Mouse (Mus musculus): ENCODE results near the gene Pde4b. TPM values are rescaled to one million over a fixed set of nuclear protein-coding genes. Genes with fewer than 3 reads are reported as not detected.

Pde4b gene
- polyA plus RNA-seq, 1 experiment, result 6.7 TPM

DNA sequence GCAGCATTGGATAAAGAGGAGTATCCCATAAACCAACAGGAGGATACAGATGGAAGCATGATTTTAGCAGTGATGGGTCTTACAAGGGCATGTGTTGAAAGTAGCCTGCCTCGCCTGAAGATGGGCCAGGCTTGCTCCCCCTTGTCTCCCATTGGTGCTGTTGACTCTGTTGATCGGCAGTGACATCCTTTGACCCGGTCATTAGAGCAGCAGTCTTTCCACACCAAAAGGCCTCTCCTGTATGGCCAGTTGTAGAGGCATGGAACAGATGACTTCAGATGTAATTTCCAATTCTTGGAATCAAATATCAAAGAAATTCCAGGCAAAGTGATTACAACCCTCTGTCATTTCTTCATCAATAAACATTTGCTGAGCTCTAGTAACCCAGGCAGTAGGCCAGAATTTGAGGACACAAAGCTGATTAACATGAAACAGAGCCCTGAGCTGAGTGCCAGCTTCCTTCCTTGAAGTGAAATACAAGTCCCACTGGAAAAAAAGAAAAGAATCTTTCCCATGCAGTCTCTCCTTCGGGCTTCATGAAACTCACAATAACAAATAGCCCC, 550.1 kb downstream of the Pde4b start:
- no peak overlapping the region for H3K4me3 ChIP-seq

DNA sequence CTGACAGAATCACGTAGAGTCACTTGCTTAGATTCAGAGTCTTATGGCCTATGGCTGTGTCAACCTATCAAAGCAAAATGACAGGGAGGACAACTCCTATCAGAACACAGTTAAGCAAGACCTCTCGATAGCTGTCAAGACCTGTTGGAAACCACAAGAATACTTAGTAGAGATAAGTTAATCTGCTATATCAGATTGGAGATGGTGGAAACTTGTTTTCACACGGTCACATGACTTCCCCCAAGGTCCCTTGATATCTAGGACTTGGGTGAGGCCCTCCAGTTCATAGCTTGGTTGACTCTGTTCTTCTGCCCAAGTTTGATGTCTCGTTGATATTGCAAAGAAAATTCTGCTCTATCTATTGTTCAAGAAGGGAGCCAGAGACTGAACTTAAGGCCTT, 553.6 kb downstream of the Pde4b start:
- TF ChIP-seq POLR2A (IDR thresholded peaks at IDR 0.05; ENCODE audit: insufficient read length, low read depth) (no peak), USF1 (IDR thresholded peaks at IDR 0.05; ENCODE audit: low read depth) (no peak), REST (IDR thresholded peaks at IDR 0.05; ENCODE audit: insufficient read depth, insufficient read length) (no peak), TCF12 (IDR thresholded peaks at IDR 0.05; ENCODE audit: insufficient read depth, poor library complexity, severe bottlenecking) (no peak), E2F4 (IDR thresholded peaks at IDR 0.05; ENCODE audit: insufficient read depth) (no peak), CEBPB (IDR thresholded peaks at IDR 0.05; ENCODE audit: insufficient read depth, poor library complexity, severe bottlenecking) (no peak), POLR2AphosphoS2 (IDR thresholded peaks at IDR 0.05; ENCODE audit: insufficient read length, low read depth) (no peak), MAX (IDR thresholded peaks at IDR 0.05; ENCODE audit: low read depth) (no peak), MYOG (IDR thresholded peaks at IDR 0.05; ENCODE audit: control insufficient read depth in 1 of 3, insufficient read depth in 1 of 3, insufficient read length in 2 of 3, low read depth in 2 of 3) (no peak), MYOD1 (IDR thresholded peaks at IDR 0.05; ENCODE audit: control insufficient read depth in 1 of 3, insufficient read length in 2 of 3, low read depth in 2 of 3) (no peak), SRF (IDR thresholded peaks at IDR 0.05; ENCODE audit: control insufficient read depth, insufficient read length, low read depth) (no peak), TCF3 (IDR thresholded peaks at IDR 0.05; ENCODE audit: insufficient read length, low read depth) (no peak)
- H3K36me3 ChIP-seq (ENCODE audit: control insufficient read depth, insufficient read depth), result no peaks in the 10 kb centered on the region
- no peak overlapping the region for H3K4me3 ChIP-seq
- H3K27me3 ChIP-seq (ENCODE audit: control insufficient read depth, insufficient read depth, insufficient read length), result no peaks in the 10 kb centered on the region
- no peaks in the 10 kb centered on the region for H3K79me2 ChIP-seq (ENCODE audit: control insufficient read depth, insufficient read depth)
- no peak overlapping the region for H3ac ChIP-seq (ENCODE audit: control insufficient read depth, insufficient read length)
- H3K4me2 ChIP-seq (ENCODE audit: low read depth), result no peak overlapping the region

More for the DNA sequence above, 550.1 kb downstream of the Pde4b start:
- Histone ChIP-seq H3ac (ENCODE audit: control insufficient read depth, insufficient read length) (no peak overlapping the region), H3K27me3 (ENCODE audit: control insufficient read depth, insufficient read depth, insufficient read length) (no peaks in the 10 kb centered on the region), H3K79me2 (ENCODE audit: control insufficient read depth, insufficient read depth) (no peaks in the 10 kb centered on the region), H3K4me2 (ENCODE audit: low read depth) (no peak overlapping the region), H3K36me3 (ENCODE audit: control insufficient read depth, insufficient read depth) (no peaks in the 10 kb centered on the region)
- no peak for TF ChIP-seq USF1 (IDR thresholded peaks at IDR 0.05; ENCODE audit: low read depth)
- TF ChIP-seq POLR2AphosphoS2 (IDR thresholded peaks at IDR 0.05; ENCODE audit: insufficient read length, low read depth), result no peak
- no peak for TF ChIP-seq POLR2A (IDR thresholded peaks at IDR 0.05; ENCODE audit: insufficient read length, low read depth)
- no peak for TF ChIP-seq REST (IDR thresholded peaks at IDR 0.05; ENCODE audit: insufficient read depth, insufficient read length)
- TF ChIP-seq TCF12 (IDR thresholded peaks at IDR 0.05; ENCODE audit: insufficient read depth, poor library complexity, severe bottlenecking), result no peak
- no peak for TF ChIP-seq MAX (IDR thresholded peaks at IDR 0.05; ENCODE audit: low read depth)
- TF ChIP-seq SRF (IDR thresholded peaks at IDR 0.05; ENCODE audit: control insufficient read depth, insufficient read length, low read depth), result no peak
- no peak for TF ChIP-seq E2F4 (IDR thresholded peaks at IDR 0.05; ENCODE audit: insufficient read depth)
- no peak for TF ChIP-seq CEBPB (IDR thresholded peaks at IDR 0.05; ENCODE audit: insufficient read depth, poor library complexity, severe bottlenecking)
- no peak for TF ChIP-seq TCF3 (IDR thresholded peaks at IDR 0.05; ENCODE audit: insufficient read length, low read depth)
- no peak for TF ChIP-seq MYOD1 (IDR thresholded peaks at IDR 0.05; ENCODE audit: control insufficient read depth in 1 of 3, insufficient read length in 2 of 3, low read depth in 2 of 3)
- TF ChIP-seq MYOG (IDR thresholded peaks at IDR 0.05; ENCODE audit: control insufficient read depth in 1 of 3, insufficient read depth in 1 of 3, insufficient read length in 2 of 3, low read depth in 2 of 3), result no peak

DNA sequence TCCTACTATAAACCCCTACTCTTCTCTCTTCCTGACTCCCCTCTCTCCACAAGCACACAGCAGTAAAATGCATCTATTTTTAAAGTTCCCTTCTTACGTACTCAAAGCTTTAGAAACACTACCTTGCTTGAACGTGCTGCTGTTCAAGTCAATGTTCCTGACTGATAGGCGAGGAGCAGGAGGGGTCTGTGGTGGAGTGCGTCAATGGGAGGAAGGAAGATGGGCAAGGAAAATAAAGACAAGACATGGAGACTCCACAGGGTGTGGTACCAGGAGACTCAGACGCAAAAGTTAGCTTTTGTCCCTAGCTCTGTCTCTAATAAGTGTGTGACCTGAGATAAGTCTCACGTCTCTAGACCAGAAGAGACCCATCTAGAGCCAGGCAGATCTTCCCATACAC, 556.7 kb downstream of the Pde4b start:
- Histone ChIP-seq H3K27me3 (ENCODE audit: control insufficient read depth, insufficient read depth, insufficient read length) (no peaks in the 10 kb centered on the region), H3K79me2 (ENCODE audit: control insufficient read depth, insufficient read depth) (no peaks in the 10 kb centered on the region), H3K4me2 (ENCODE audit: low read depth) (no peak overlapping the region), H3K36me3 (ENCODE audit: control insufficient read depth, insufficient read depth) (no peaks in the 10 kb centered on the region), H3K4me3 (no peak overlapping the region), H3ac (ENCODE audit: control insufficient read depth, insufficient read length) (no peak overlapping the region)
- no peak for TF ChIP-seq REST (IDR thresholded peaks at IDR 0.05; ENCODE audit: insufficient read depth, insufficient read length)
- no peak for TF ChIP-seq MAX (IDR thresholded peaks at IDR 0.05; ENCODE audit: low read depth)
- no peak for TF ChIP-seq MYOD1 (IDR thresholded peaks at IDR 0.05; ENCODE audit: control insufficient read depth in 1 of 3, insufficient read length in 2 of 3, low read depth in 2 of 3)
- no peak for TF ChIP-seq MYOG (IDR thresholded peaks at IDR 0.05; ENCODE audit: control insufficient read depth in 1 of 3, insufficient read depth in 1 of 3, insufficient read length in 2 of 3, low read depth in 2 of 3)
- no peak for TF ChIP-seq USF1 (IDR thresholded peaks at IDR 0.05; ENCODE audit: low read depth)
- TF ChIP-seq TCF12 (IDR thresholded peaks at IDR 0.05; ENCODE audit: insufficient read depth, poor library complexity, severe bottlenecking), result no peak
- no peak for TF ChIP-seq E2F4 (IDR thresholded peaks at IDR 0.05; ENCODE audit: insufficient read depth)
- TF ChIP-seq POLR2AphosphoS2 (IDR thresholded peaks at IDR 0.05; ENCODE audit: insufficient read length, low read depth), result no peak
- TF ChIP-seq POLR2A (IDR thresholded peaks at IDR 0.05; ENCODE audit: insufficient read length, low read depth), result no peak
- no peak for TF ChIP-seq TCF3 (IDR thresholded peaks at IDR 0.05; ENCODE audit: insufficient read length, low read depth)
- TF ChIP-seq CEBPB (IDR thresholded peaks at IDR 0.05; ENCODE audit: insufficient read depth, poor library complexity, severe bottlenecking), result no peak
- TF ChIP-seq SRF (IDR thresholded peaks at IDR 0.05; ENCODE audit: control insufficient read depth, insufficient read length, low read depth), result no peak

DNA sequence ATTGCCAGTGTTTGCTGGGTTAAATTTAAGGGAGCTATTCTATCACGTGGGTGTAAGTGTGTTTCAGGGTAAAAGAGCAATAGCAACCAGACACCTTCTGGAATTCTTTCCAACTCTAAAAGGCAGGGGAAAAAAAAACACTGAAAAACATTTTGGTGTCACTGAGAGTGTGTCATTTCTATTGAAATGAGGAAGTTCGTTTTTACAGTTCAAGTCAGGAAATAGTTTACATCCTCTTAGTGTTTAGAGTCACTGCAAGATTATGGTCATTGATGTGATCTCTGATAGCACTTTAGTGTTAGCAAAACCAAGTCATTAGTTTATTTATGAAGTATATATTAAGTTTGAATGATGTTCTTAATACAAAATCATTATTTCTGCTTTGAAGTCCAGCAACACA, 559.7 kb downstream of the Pde4b start:
- Histone ChIP-seq H3ac (ENCODE audit: control insufficient read depth, insufficient read length) (no peak overlapping the region), H3K27me3 (ENCODE audit: control insufficient read depth, insufficient read depth, insufficient read length) (no peaks in the 10 kb centered on the region), H3K79me2 (ENCODE audit: control insufficient read depth, insufficient read depth) (no peaks in the 10 kb centered on the region), H3K4me2 (ENCODE audit: low read depth) (no peak overlapping the region), H3K4me3 (no peak overlapping the region), H3K36me3 (ENCODE audit: control insufficient read depth, insufficient read depth) (no peaks in the 10 kb centered on the region)
- no peak for TF ChIP-seq MYOG (IDR thresholded peaks at IDR 0.05; ENCODE audit: control insufficient read depth in 1 of 3, insufficient read depth in 1 of 3, insufficient read length in 2 of 3, low read depth in 2 of 3)

DNA sequence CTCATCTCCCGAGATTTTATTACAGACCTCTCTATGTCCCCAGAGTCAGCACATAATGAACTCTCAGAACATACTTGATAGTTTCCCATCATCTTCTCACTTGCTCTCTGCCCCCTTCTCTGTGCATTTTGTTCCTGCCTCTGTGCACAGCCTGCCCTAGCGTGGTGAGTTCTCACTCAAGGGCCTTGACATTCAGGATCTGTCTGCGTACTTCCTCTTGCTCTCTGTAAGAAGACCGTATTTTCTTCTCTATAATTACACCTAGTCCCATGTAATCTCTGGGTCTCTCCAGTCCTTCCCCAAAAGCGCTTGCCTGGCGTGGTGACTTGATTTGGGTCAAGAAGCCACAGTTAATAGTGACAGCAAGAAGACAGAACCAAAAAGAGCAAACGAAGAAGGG, 568.0 kb downstream of the Pde4b start:
- Histone ChIP-seq H3K4me2 (ENCODE audit: low read depth) (no peak overlapping the region), H3ac (ENCODE audit: control insufficient read depth, insufficient read length) (no peak overlapping the region), H3K4me3 (no peak overlapping the region), H3K79me2 (ENCODE audit: control insufficient read depth, insufficient read depth) (no peaks in the 10 kb centered on the region), H3K36me3 (ENCODE audit: control insufficient read depth, insufficient read depth) (no peaks in the 10 kb centered on the region), H3K27me3 (ENCODE audit: control insufficient read depth, insufficient read depth, insufficient read length) (no peaks in the 10 kb centered on the region)
- TF ChIP-seq MYOG (IDR thresholded peaks at IDR 0.05; ENCODE audit: control insufficient read depth in 1 of 3, insufficient read depth in 1 of 3, insufficient read length in 2 of 3, low read depth in 2 of 3), result no peak
- no peak for TF ChIP-seq MAX (IDR thresholded peaks at IDR 0.05; ENCODE audit: low read depth)
- TF ChIP-seq POLR2AphosphoS2 (IDR thresholded peaks at IDR 0.05; ENCODE audit: insufficient read length, low read depth), result no peak
- TF ChIP-seq SRF (IDR thresholded peaks at IDR 0.05; ENCODE audit: control insufficient read depth, insufficient read length, low read depth), result no peak
- no peak for TF ChIP-seq POLR2A (IDR thresholded peaks at IDR 0.05; ENCODE audit: insufficient read length, low read depth)
- no peak for TF ChIP-seq MYOD1 (IDR thresholded peaks at IDR 0.05; ENCODE audit: control insufficient read depth in 1 of 3, insufficient read length in 2 of 3, low read depth in 2 of 3)
- TF ChIP-seq CEBPB (IDR thresholded peaks at IDR 0.05; ENCODE audit: insufficient read depth, poor library complexity, severe bottlenecking), result no peak

Data from myocyte (in vitro differentiated cells).